Mouse (Mus musculus) liver, adult (tissue): Measurements from ENCODE around the gene Slco4a1.

Source experiments
- GATA4 ChIP-seq: IDR thresholded peaks from 2 replicates; pipeline ENCODE4 v1.6.1; 2014; ENCODE audit warnings: mild to moderate bottlenecking, low read length; ENCODE audit not compliant: insufficient replicate concordance

The Slco4a1 gene

GRCm38 (mm10) chr2:180473080-180473440, 17.0 kb downstream of the Slco4a1 start:
- no peak for TF ChIP-seq GATA4

GRCm38 (mm10) chr2:180474864-180475263, 18.8 kb downstream of the Slco4a1 start:
- no peak for TF ChIP-seq GATA4

- TF ChIP-seq GATA4, result no peak
These were observed 26.2 kb downstream of the Slco4a1 start for GRCm38 (mm10) chr2:180482274-180482673.

- TF ChIP-seq GATA4, result no peak
These were observed 28.8 kb downstream of the Slco4a1 start for GRCm38 (mm10) chr2:180484882-180485281.

- no peak for TF ChIP-seq GATA4
These were observed 29.3 kb downstream of the Slco4a1 start for GRCm38 (mm10) chr2:180485306-180485705.

- TF ChIP-seq GATA4, result no peak
These were observed 32.2 kb downstream of the Slco4a1 start for GRCm38 (mm10) chr2:180488210-180488751.

- TF ChIP-seq GATA4, result no peak
These were observed 39.9 kb downstream of the Slco4a1 start for GRCm38 (mm10) chr2:180495906-180496305.

- no peak for TF ChIP-seq GATA4
These were observed 43.7 kb downstream of the Slco4a1 start, which contains the start of gene Ntsr1 for GRCm38 (mm10) chr2:180499741-180500140. Gene Ntsr1 (plus strand): TSS chr2:180499976.

- no peak for TF ChIP-seq GATA4
These were observed 44.7 kb downstream of the Slco4a1 start for GRCm38 (mm10) chr2:180500726-180501125.

- TF ChIP-seq GATA4, result no peak
These were observed 45.3 kb downstream of the Slco4a1 start for GRCm38 (mm10) chr2:180501217-180501967.

GRCm38 (mm10) chr2:180506281-180506680, 50.2 kb downstream of the Slco4a1 start:
- no peak for TF ChIP-seq GATA4

- no peak for TF ChIP-seq GATA4
These were observed 52.5 kb downstream of the Slco4a1 start for GRCm38 (mm10) chr2:180508455-180509115.

- TF ChIP-seq GATA4, result no peak
These were observed 54.8 kb downstream of the Slco4a1 start for GRCm38 (mm10) chr2:180510867-180511266.

- no peak for TF ChIP-seq GATA4
These were observed 56.0 kb downstream of the Slco4a1 start for GRCm38 (mm10) chr2:180511875-180512661.

- TF ChIP-seq GATA4, result no peak
These were observed 57.0 kb downstream of the Slco4a1 start for GRCm38 (mm10) chr2:180513019-180513418.
